Mouse (Mus musculus) forebrain, embryonic 14.5 days (tissue): ENCODE data around the gene Arl8b. TPM values are rescaled to one million over a fixed set of nuclear protein-coding genes. Genes with fewer than 3 reads are reported as not detected.

ENCODE experiments used
- ATAC-seq: fragments of 200-750 bp; cut with Nextera tagmentation; 2 replicates; pipeline ENCODE4 v1.8.0; 2017; ENCODE audit warnings: mild to moderate bottlenecking, moderate library complexity
- DNase-seq: peaks from one replicate; pipeline ENCODE4 v3.0.0-alpha.2; 2015; ENCODE audit warnings: low spot score
- H3K27ac ChIP-seq: fragments of 300-500 bp; sonication (generic); 2 replicates; pipeline ENCODE4 v1.5.1; 2014; ENCODE audit warnings: low read depth, mild to moderate bottlenecking, control low read depth, low read length, moderate library complexity
- H3K27me3 ChIP-seq: fragments of 300-500 bp; sonication (generic); replicated peaks from 2 replicates; pipeline ENCODE4 v1.6.1; 2014; ENCODE audit warnings: low read length, control low read depth, mixed read lengths; ENCODE audit not compliant: control insufficient read depth, insufficient read depth
- H3K36me3 ChIP-seq: fragments of 300-500 bp; sonication (generic); 2 replicates; pipeline ENCODE4 v1.6.1; 2014; ENCODE audit warnings: low read length, control low read depth; ENCODE audit not compliant: control insufficient read depth, insufficient read depth
- H3K4me1 ChIP-seq: fragments of 300-500 bp; sonication (generic); 2 replicates; pipeline ENCODE4 v1.6.1; 2014; ENCODE audit warnings: antibody characterized with exemption, low read length, control low read depth; ENCODE audit not compliant: control insufficient read depth, insufficient read depth
- H3K4me2 ChIP-seq: fragments of 300-500 bp; sonication (generic); 2 replicates; pipeline ENCODE4 v1.6.1; 2014; ENCODE audit warnings: mild to moderate bottlenecking, control low read depth, low read length
- H3K4me3 ChIP-seq: fragments of 300-500 bp; sonication (generic); 2 replicates; pipeline ENCODE4 v1.5.1; 2014; ENCODE audit warnings: low read depth, low read length, control low read depth
- H3K9ac ChIP-seq: fragments of 300-500 bp; sonication (generic); 2 replicates; pipeline ENCODE4 v1.6.1; 2014; ENCODE audit warnings: mild to moderate bottlenecking, low read length, control low read depth, moderate library complexity
- H3K9me3 ChIP-seq: fragments of 300-500 bp; sonication (generic); replicated peaks from 2 replicates; pipeline ENCODE4 v1.6.1; 2016; ENCODE audit warnings: low read length, control low read depth, mixed read lengths; ENCODE audit not compliant: control insufficient read depth
- WGBS: fragments of 180-500 bp; shearing (Covaris S2); extraction: QIAGEN DNeasy Blood & Tissue Kit; methylation state at CpG from one replicate; pipeline ENCODE4 v1.1.7; 2014; 5-methylcytosine and 5-hydroxymethylcytosine counted together
- polyA plus RNA-seq: library from polyadenylated mRNA; unstranded; fragments of >200 nt; fragmentation: Nextera tagmentation; extraction: Ambion mirVana; gene quantifications from 2 replicates; pipeline ENCODE4 v1.2.1, GENCODE M21; 2014

The Arl8b gene
- polyA plus RNA-seq = 93.8 and 103 TPM in 2 replicates

GRCm38 (mm10) chr6:108782526-108783183 lies at the start of gene Arl8b:
TSS of gene Arl8b (plus strand) at chr6:108783099.
- Histone ChIP-seq H3K27ac (peak within 1 kb of the TSS; percentile 79), H3K4me1 (peaks cover 13% of the 10 kb centered on the region), H3K27me3 (no peaks in the 10 kb centered on the region), H3K4me3 (peak within 1 kb of the TSS; percentile 63), H3K9ac (peak within 1 kb of the TSS; percentile 84), H3K4me2 (peak within 1 kb of the TSS; percentile 83), H3K9me3 (no peaks in the 10 kb centered on the region), H3K36me3 (no peaks in the 10 kb centered on the region)
- peak; percentile 97 for DNase-seq
- peak; percentile 97 for ATAC-seq
- 12% methylated on average over 32 of the region's 36 CpGs for WGBS

- Histone ChIP-seq H3K27ac (no peak overlapping the region), H3K4me3 (no peak overlapping the region), H3K4me1 (no peaks in the 10 kb centered on the region), H3K4me2 (no peak overlapping the region), H3K36me3 (no peaks in the 10 kb centered on the region), H3K27me3 (no peaks in the 10 kb centered on the region), H3K9ac (no peak overlapping the region), H3K9me3 (no peaks in the 10 kb centered on the region)
- DNase-seq (peak; percentile 90), ATAC-seq (peak; percentile 80)
- 54% methylated on average over 9 of the region's 9 CpGs for WGBS
Observed at GRCm38 (mm10) chr6:108735910-108736750, 46.8 kb upstream of the Arl8b start.

- DNase-seq (peak; percentile 73), ATAC-seq (peak; percentile 66; the same call in 1 of the 2 replicates)
- H3K4me3 ChIP-seq = no peak overlapping the region
- 66% methylated on average over 9 of the region's 9 CpGs for WGBS
- H3K27ac ChIP-seq = no peak overlapping the region
- H3K36me3 ChIP-seq = no peaks in the 10 kb centered on the region
- no peak overlapping the region for H3K9ac ChIP-seq
- no peak overlapping the region for H3K4me2 ChIP-seq
- H3K9me3 ChIP-seq = no peaks in the 10 kb centered on the region
- no peaks in the 10 kb centered on the region for H3K4me1 ChIP-seq
- no peaks in the 10 kb centered on the region for H3K27me3 ChIP-seq
Observed at GRCm38 (mm10) chr6:108738463-108739203, 44.3 kb upstream of the Arl8b start.

GRCm38 (mm10) chr6:108740579-108740978 lies 42.3 kb upstream of the Arl8b start:
- H3K4me3 ChIP-seq = no peak overlapping the region
- no peaks in the 10 kb centered on the region for H3K4me1 ChIP-seq
- H3K36me3 ChIP-seq = no peaks in the 10 kb centered on the region
- no peak overlapping the region for H3K27ac ChIP-seq
- WGBS = 84% methylated on average over 4 of the region's 4 CpGs
- no peaks in the 10 kb centered on the region for H3K9me3 ChIP-seq
- DNase-seq = no peak
- H3K27me3 ChIP-seq = no peaks in the 10 kb centered on the region
- no peak for ATAC-seq
- no peak overlapping the region for H3K4me2 ChIP-seq
- H3K9ac ChIP-seq = no peak overlapping the region

GRCm38 (mm10) chr6:108743730-108744129 lies 39.2 kb upstream of the Arl8b start:
- Histone ChIP-seq H3K36me3 (no peaks in the 10 kb centered on the region), H3K4me2 (no peak overlapping the region), H3K27ac (no peak overlapping the region), H3K4me1 (no peaks in the 10 kb centered on the region), H3K27me3 (no peaks in the 10 kb centered on the region), H3K4me3 (no peak overlapping the region), H3K9me3 (no peaks in the 10 kb centered on the region), H3K9ac (no peak overlapping the region)
- 89% methylated on average over 5 of the region's 5 CpGs for WGBS
- ATAC-seq (no peak), DNase-seq (no peak)

GRCm38 (mm10) chr6:108751324-108751723 lies 31.6 kb upstream of the Arl8b start:
- no peaks in the 10 kb centered on the region for H3K9me3 ChIP-seq
- H3K27me3 ChIP-seq = no peaks in the 10 kb centered on the region
- no peaks in the 10 kb centered on the region for H3K4me1 ChIP-seq
- no peak for ATAC-seq
- H3K36me3 ChIP-seq = no peaks in the 10 kb centered on the region
- no peak overlapping the region for H3K4me3 ChIP-seq
- H3K27ac ChIP-seq = no peak overlapping the region
- H3K4me2 ChIP-seq = no peak overlapping the region
- no peak for DNase-seq
- H3K9ac ChIP-seq = no peak overlapping the region
- 87% methylated on average over 7 of the region's 7 CpGs for WGBS

- DNase-seq = no peak
- no peaks in the 10 kb centered on the region for H3K27me3 ChIP-seq
- no peaks in the 10 kb centered on the region for H3K36me3 ChIP-seq
- H3K9ac ChIP-seq = no peak overlapping the region
- ATAC-seq = no peak
- no peak overlapping the region for H3K27ac ChIP-seq
- no peak overlapping the region for H3K4me2 ChIP-seq
- H3K4me1 ChIP-seq = no peaks in the 10 kb centered on the region
- H3K4me3 ChIP-seq = no peak overlapping the region
- H3K9me3 ChIP-seq = no peaks in the 10 kb centered on the region
- WGBS = 67% methylated on average over 5 of the region's 5 CpGs
Observed at GRCm38 (mm10) chr6:108752395-108752794, 30.5 kb upstream of the Arl8b start.

GRCm38 (mm10) chr6:108753536-108753935 lies 29.4 kb upstream of the Arl8b start:
- no peak overlapping the region for H3K4me2 ChIP-seq

More at GRCm38 (mm10) chr6:108753536-108753935, 29.4 kb upstream of the Arl8b start:
- DNase-seq (no peak), ATAC-seq (no peak)
- no peak overlapping the region for H3K9ac ChIP-seq
- H3K9me3 ChIP-seq = no peaks in the 10 kb centered on the region
- H3K27ac ChIP-seq = no peak overlapping the region
- H3K4me3 ChIP-seq = no peak overlapping the region
- no peaks in the 10 kb centered on the region for H3K36me3 ChIP-seq
- WGBS = 95% methylated on average over 1 of the region's 1 CpGs
- H3K27me3 ChIP-seq = no peaks in the 10 kb centered on the region
- no peaks in the 10 kb centered on the region for H3K4me1 ChIP-seq
